ENCODE assay signal across 10 mouse cellular contexts in genomic region chr2:32874070-32874469, GRCm38 (mm10). TPM values are rescaled to one million over a fixed set of nuclear protein-coding genes. Genes with fewer than 3 reads are reported as not detected.
DNase-seq lines count a peak whose midpoint lies in the region; ATAC-seq and TF ChIP-seq lines count a peak whose summit lies in the region.
"Had no signal": no experiment of that assay in that cellular context is flagged by ENCODE, and none has a peak within 500 bp of the region (broad histone marks: within the 10 kb centered on the region; RNA-seq: fewer than 3 reads in every experiment).

No protein-coding gene starts in this region.

- no peaks in the 10 kb centered on the region for H3K27me3 ChIP-seq in lung, embryonic 14.5 days (ENCODE audit: insufficient read depth, low read length)
- peaks cover 11% of the 10 kb centered on the region; the same call in 1 of the 2 replicates for H3K27me3 ChIP-seq in forebrain, embryonic 12.5 days
- no peaks in the 10 kb centered on the region for H3K27me3 ChIP-seq in hindbrain, postnatal 0 days (ENCODE audit: insufficient read depth, low read length)
- H3K27me3 ChIP-seq in neural tube, embryonic 15.5 days (replicated peaks) = no peaks in the 10 kb centered on the region

- ATAC-seq in lung, embryonic 14.5 days (ENCODE audit: insufficient read depth) = no peak
- no peak for ATAC-seq in forebrain, embryonic 12.5 days (ENCODE audit: low FRiP score)
- ATAC-seq in hindbrain, postnatal 0 days = no peak
- ATAC-seq in neural tube, embryonic 15.5 days (ENCODE audit: low FRiP score) = no peak

- H3K4me2 ChIP-seq in lung, embryonic 14.5 days = peak overlapping the region; percentile 87; the same call in 1 of the 2 replicates
- H3K4me2 ChIP-seq in forebrain, embryonic 12.5 days = peak overlapping the region; percentile 94; the same call in 1 of the 2 replicates
- H3K4me2 ChIP-seq in hindbrain, postnatal 0 days (ENCODE audit: low read depth, low read length) = no peak overlapping the region
- peak overlapping the region; percentile 83 for H3K4me2 ChIP-seq in neural tube, embryonic 15.5 days

- no peaks in the 10 kb centered on the region for H3K36me3 ChIP-seq in lung, embryonic 14.5 days (ENCODE audit: insufficient read depth)
- no peaks in the 10 kb centered on the region for H3K36me3 ChIP-seq in forebrain, embryonic 12.5 days (replicated peaks)
- no peaks in the 10 kb centered on the region for H3K36me3 ChIP-seq in hindbrain, postnatal 0 days (ENCODE audit: insufficient read depth, low read length)
- no peaks in the 10 kb centered on the region for H3K36me3 ChIP-seq in neural tube, embryonic 15.5 days

- WGBS in lung, embryonic 14.5 days = 60% methylated on average over 3 of the region's 3 CpGs
- WGBS in forebrain, embryonic 12.5 days = 86% methylated on average over 3 of the region's 3 CpGs
- whole genome bisulfite sequencing in hindbrain, postnatal 0 days = 74% methylated on average over 3 of the region's 3 CpGs
- 79% methylated on average over 3 of the region's 3 CpGs for WGBS in neural tube, embryonic 15.5 days

- no peak overlapping the region for H3K9ac ChIP-seq in lung, embryonic 14.5 days
- H3K9ac ChIP-seq in forebrain, embryonic 12.5 days = no peak overlapping the region
- no peak overlapping the region for H3K9ac ChIP-seq in hindbrain, postnatal 0 days (replicated peaks; ENCODE audit: low read length)
- no peak overlapping the region for H3K9ac ChIP-seq in neural tube, embryonic 15.5 days (replicated peaks)

- H3K4me1 ChIP-seq in lung, embryonic 14.5 days (ENCODE audit: insufficient read depth) = peaks cover 20% of the 10 kb centered on the region
- H3K4me1 ChIP-seq in forebrain, embryonic 12.5 days = peaks cover 44% of the 10 kb centered on the region
- peaks cover 15% of the 10 kb centered on the region for H3K4me1 ChIP-seq in hindbrain, postnatal 0 days (ENCODE audit: insufficient read depth, low read length)
- peaks cover 42% of the 10 kb centered on the region for H3K4me1 ChIP-seq in neural tube, embryonic 15.5 days

- H3K9me3 ChIP-seq in lung, embryonic 14.5 days (ENCODE audit: low read depth, low read length) = no peaks in the 10 kb centered on the region
- H3K9me3 ChIP-seq in forebrain, embryonic 12.5 days = no peaks in the 10 kb centered on the region
- H3K9me3 ChIP-seq in hindbrain, postnatal 0 days (ENCODE audit: low read length) = no peaks in the 10 kb centered on the region
- no peaks in the 10 kb centered on the region for H3K9me3 ChIP-seq in neural tube, embryonic 15.5 days (replicated peaks)

- no peak for DNase-seq in lung, embryonic 14.5 days
- DNase-seq in lung, postnatal 25 days (ENCODE audit: low spot score) = no peak
- no peak for DNase-seq in hindbrain, postnatal 0 days (ENCODE audit: low spot score)
- DNase-seq in urinary bladder, adult 2 months (ENCODE audit: low spot score) = no peak
- no peak for DNase-seq in left cerebral cortex, adult 9 months (ENCODE audit: low spot score in 2 of 2)
- DNase-seq: adrenal gland, postnatal 14 days; cerebellum, adult 8-10 months; thymus, postnatal 36 days had no signal

- no peak for TF ChIP-seq CTCF in lung, embryonic 14.5 days (IDR thresholded peaks at IDR 0.05; ENCODE audit: low read depth)
- TF ChIP-seq CTCF in hindbrain, postnatal 0 days (IDR thresholded peaks at IDR 0.05; ENCODE audit: low read depth) = no peak

- peak overlapping the region; percentile 88; the same call in 1 of the 2 replicates for H3K4me3 ChIP-seq in lung, embryonic 14.5 days (ENCODE audit: low read depth, low read length)
- no peak overlapping the region for H3K4me3 ChIP-seq in forebrain, embryonic 12.5 days (replicated peaks)
- H3K4me3 ChIP-seq in hindbrain, postnatal 0 days (ENCODE audit: low read length) = no peak overlapping the region
- no peak overlapping the region for H3K4me3 ChIP-seq in neural tube, embryonic 15.5 days (replicated peaks)

- 0 out of 2 replicates have a peak overlapping the region, but pooled peaks have one; percentile 94 for H3K27ac ChIP-seq in lung, embryonic 14.5 days (ENCODE audit: low read depth)
- no peak overlapping the region for H3K27ac ChIP-seq in forebrain, embryonic 12.5 days
- 0 out of 2 replicates have a peak overlapping the region, but pooled peaks have one; percentile 86 for H3K27ac ChIP-seq in hindbrain, postnatal 0 days
- H3K27ac ChIP-seq in neural tube, embryonic 15.5 days (replicated peaks) = peak overlapping the region; percentile 23; the same call in 1 of the 2 replicates

RNA-seq across cellular contexts. Expression of gene Fam129b, which starts 1.8 kb away (rescaled TPM):
- polyA plus RNA-seq in lung, embryonic 14.5 days (2014; fragmentation: Nextera tagmentation; extraction: Ambion mirVana) = 41.2 and 46.5 TPM in 2 replicates
- polyA plus RNA-seq in forebrain, embryonic 12.5 days (2016; fragmentation: Nextera tagmentation; extraction: Ambion mirVana) = 24.6 and 27.3 TPM in 2 replicates
- total RNA-seq in hindbrain, postnatal 0 days (2014; rRNA removed) = 49.8 and 52.7 TPM in 2 replicates
- 20.8 and 23.5 TPM in 2 replicates for polyA plus RNA-seq in hindbrain, postnatal 0 days (2015; fragmentation: Nextera tagmentation; extraction: Ambion mirVana)
- 30.7 and 34.7 TPM in 2 replicates for polyA plus RNA-seq in neural tube, embryonic 15.5 days (2015; fragmentation: Nextera tagmentation; extraction: Ambion mirVana)
- 99.6 and 102 TPM in 2 replicates for polyA plus RNA-seq in urinary bladder, adult 2 months (2012; rRNA removed)

RNA-seq across cellular contexts. Expression of gene Stxbp1, which starts 27.0 kb away (rescaled TPM):
- 20.7 and 22.2 TPM in 2 replicates for polyA plus RNA-seq in lung, embryonic 14.5 days (2014; fragmentation: Nextera tagmentation; extraction: Ambion mirVana)
- polyA plus RNA-seq in forebrain, embryonic 12.5 days (2016; fragmentation: Nextera tagmentation; extraction: Ambion mirVana) = 68.5 and 73.5 TPM in 2 replicates
- total RNA-seq in hindbrain, postnatal 0 days (2014; rRNA removed) = 142 and 149 TPM in 2 replicates
- 318 and 348 TPM in 2 replicates for polyA plus RNA-seq in hindbrain, postnatal 0 days (2015; fragmentation: Nextera tagmentation; extraction: Ambion mirVana)
- 276 and 315 TPM in 2 replicates for polyA plus RNA-seq in neural tube, embryonic 15.5 days (2015; fragmentation: Nextera tagmentation; extraction: Ambion mirVana)
- 15.8 and 19.8 TPM in 2 replicates for polyA plus RNA-seq in urinary bladder, adult 2 months (2012; rRNA removed)
